Mouse (Mus musculus): ENCODE measurements around the gene Ncoa4. TPM values are rescaled to one million over a fixed set of nuclear protein-coding genes. Genes with fewer than 3 reads are reported as not detected.

The Ncoa4 gene
- total and polyA plus RNA-seq, 2 experiments: 39.6 to 134 TPM

DNA sequence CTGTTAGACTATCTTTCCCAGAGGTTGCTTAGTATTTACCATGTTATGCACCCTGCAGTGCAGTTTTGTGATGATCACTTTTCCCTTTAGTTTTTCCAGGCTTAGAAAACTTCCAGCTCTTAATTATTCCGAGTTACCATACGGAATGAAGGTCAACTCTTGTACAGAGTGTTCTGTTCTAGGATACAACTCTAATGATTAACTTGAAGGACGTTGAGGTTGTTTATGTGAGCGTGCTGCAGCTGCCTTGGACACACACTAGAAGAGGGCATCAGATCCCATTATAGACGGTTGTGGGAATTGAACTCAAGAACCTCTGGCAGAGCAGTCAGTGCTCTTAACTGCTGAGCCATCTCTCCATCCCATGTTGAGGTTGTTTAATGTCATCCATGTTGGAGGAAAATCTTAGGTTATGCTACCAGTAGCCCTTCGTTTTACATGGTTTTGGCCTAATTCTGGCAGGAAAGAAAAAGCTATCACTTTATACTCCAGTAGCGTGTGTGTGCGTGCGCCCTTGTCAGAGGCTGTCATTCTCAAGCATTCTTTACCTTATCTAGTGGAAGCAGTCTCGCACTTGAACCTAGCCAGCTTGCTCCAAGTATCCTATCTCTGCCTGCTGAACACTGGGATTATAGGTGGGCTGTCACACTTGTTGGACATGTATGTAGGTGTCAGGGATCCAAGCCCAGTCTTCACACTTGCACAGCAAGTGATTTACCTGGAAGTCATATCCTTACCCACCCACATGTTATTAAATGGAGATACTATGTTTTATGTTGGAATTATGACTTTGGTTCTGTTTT lies 19.9 kb downstream of the Ncoa4 start:
- no peaks in the 10 kb centered on the region for H3K27me3 ChIP-seq (ENCODE audit: control insufficient read depth, insufficient read depth, low read length)
- H3K9ac ChIP-seq (ENCODE audit: low read depth, low read length): no peak overlapping the region
- H3K4me3 ChIP-seq (ENCODE audit: insufficient read depth, low read depth, low read length): no peak overlapping the region
- TF ChIP-seq POLR2A (IDR thresholded peaks at IDR 0.05; ENCODE audit: extremely low read depth, insufficient read depth, low read length): no peak
- TF ChIP-seq CTCF (IDR thresholded peaks at IDR 0.05; ENCODE audit: low read depth, low read length): no peak
- no peaks in the 10 kb centered on the region for H3K79me2 ChIP-seq (ENCODE audit: control insufficient read depth, insufficient read depth, low read length)
- peak; percentile 72 for DNase-seq (ENCODE audit: extremely low read depth, low read depth, low spot score)
- H3K27ac ChIP-seq (replicated peaks; ENCODE audit: insufficient read depth, low read depth, low read length): peak overlapping the region; percentile 98
- H3K36me3 ChIP-seq (ENCODE audit: control insufficient read depth, insufficient read depth, low read length): peaks cover 53% of the 10 kb centered on the region
- H3K4me1 ChIP-seq (ENCODE audit: control insufficient read depth, insufficient read depth, low read length): peaks cover 9% of the 10 kb centered on the region; the same call in 1 of the 2 replicates
- WGBS: 58% methylated on average over 10 of the region's 10 CpGs

DNA sequence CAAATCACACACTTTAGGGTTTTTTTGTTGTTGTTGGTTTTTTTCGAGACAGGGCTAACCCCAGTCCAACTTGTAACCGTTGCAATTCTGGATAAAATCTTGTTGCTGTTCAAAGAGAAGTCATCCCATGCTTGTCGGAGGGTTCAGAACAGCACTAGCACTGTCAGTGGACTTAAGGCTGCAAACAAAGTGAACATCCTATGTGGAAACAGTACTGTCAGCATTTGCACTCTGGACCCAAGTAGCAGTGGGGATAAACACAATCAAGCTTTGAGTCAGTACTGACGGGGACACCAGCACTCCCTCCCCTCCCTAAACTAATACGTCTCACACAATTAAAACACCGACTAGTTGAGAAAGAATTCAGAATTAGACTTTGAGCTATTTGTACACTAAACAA lies 21.2 kb downstream of the Ncoa4 start:
- DNase-seq (ENCODE audit: extremely low read depth, low read depth, low spot score): peak; percentile 81
- peak overlapping the region; percentile 73 for H3K27ac ChIP-seq (replicated peaks; ENCODE audit: insufficient read depth, low read depth, low read length)
- H3K27me3 ChIP-seq (ENCODE audit: control insufficient read depth, insufficient read depth, low read length): no peaks in the 10 kb centered on the region
- no peak for TF ChIP-seq CTCF (IDR thresholded peaks at IDR 0.05; ENCODE audit: low read depth, low read length)
- TF ChIP-seq POLR2A (IDR thresholded peaks at IDR 0.05; ENCODE audit: extremely low read depth, insufficient read depth, low read length): no peak
- WGBS: 34% methylated on average over 6 of the region's 6 CpGs
- no peak overlapping the region for H3K9ac ChIP-seq (ENCODE audit: low read depth, low read length)
- H3K4me3 ChIP-seq (ENCODE audit: insufficient read depth, low read depth, low read length): no peak overlapping the region
- H3K36me3 ChIP-seq (ENCODE audit: control insufficient read depth, insufficient read depth, low read length): peaks cover 54% of the 10 kb centered on the region
- no peaks in the 10 kb centered on the region for H3K79me2 ChIP-seq (ENCODE audit: control insufficient read depth, insufficient read depth, low read length)
- peaks cover 9% of the 10 kb centered on the region; the same call in 1 of the 2 replicates for H3K4me1 ChIP-seq (ENCODE audit: control insufficient read depth, insufficient read depth, low read length)

DNA sequence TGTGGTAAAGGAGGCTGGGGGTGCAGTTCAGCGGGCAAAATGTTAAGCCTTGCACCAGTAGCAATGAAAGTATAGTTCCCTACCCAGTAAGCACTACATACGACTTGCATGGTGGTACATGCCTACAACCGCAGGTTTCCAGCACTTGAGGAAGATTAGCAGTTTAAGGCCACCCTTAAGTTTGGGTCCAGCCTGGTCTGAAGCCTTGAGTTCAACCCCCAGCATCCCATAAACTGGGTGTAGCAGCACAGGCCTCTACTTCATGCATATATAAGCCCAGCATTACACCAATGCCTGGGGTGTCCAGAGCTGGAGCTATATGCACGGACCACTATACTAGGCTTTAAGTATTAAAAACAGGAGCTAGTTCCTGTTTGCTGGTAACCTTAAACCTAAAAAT lies 24.2 kb downstream of the Ncoa4 start:
- no peak overlapping the region for H3K9ac ChIP-seq (ENCODE audit: low read depth, low read length)
- WGBS: 95% methylated on average over 4 of the region's 4 CpGs
- H3K27ac ChIP-seq (replicated peaks; ENCODE audit: insufficient read depth, low read depth, low read length): peak overlapping the region; percentile 39
- peaks cover 9% of the 10 kb centered on the region; the same call in 1 of the 2 replicates for H3K4me1 ChIP-seq (ENCODE audit: control insufficient read depth, insufficient read depth, low read length)
- H3K79me2 ChIP-seq (ENCODE audit: control insufficient read depth, insufficient read depth, low read length): no peaks in the 10 kb centered on the region
- no peak overlapping the region for H3K4me3 ChIP-seq (ENCODE audit: insufficient read depth, low read depth, low read length)
- TF ChIP-seq POLR2A (IDR thresholded peaks at IDR 0.05; ENCODE audit: extremely low read depth, insufficient read depth, low read length): no peak
- TF ChIP-seq CTCF (IDR thresholded peaks at IDR 0.05; ENCODE audit: low read depth, low read length): no peak
- H3K36me3 ChIP-seq (ENCODE audit: control insufficient read depth, insufficient read depth, low read length): peaks cover 68% of the 10 kb centered on the region
- no peaks in the 10 kb centered on the region for H3K27me3 ChIP-seq (ENCODE audit: control insufficient read depth, insufficient read depth, low read length)
- DNase-seq (ENCODE audit: extremely low read depth, low read depth, low spot score): no peak

DNA sequence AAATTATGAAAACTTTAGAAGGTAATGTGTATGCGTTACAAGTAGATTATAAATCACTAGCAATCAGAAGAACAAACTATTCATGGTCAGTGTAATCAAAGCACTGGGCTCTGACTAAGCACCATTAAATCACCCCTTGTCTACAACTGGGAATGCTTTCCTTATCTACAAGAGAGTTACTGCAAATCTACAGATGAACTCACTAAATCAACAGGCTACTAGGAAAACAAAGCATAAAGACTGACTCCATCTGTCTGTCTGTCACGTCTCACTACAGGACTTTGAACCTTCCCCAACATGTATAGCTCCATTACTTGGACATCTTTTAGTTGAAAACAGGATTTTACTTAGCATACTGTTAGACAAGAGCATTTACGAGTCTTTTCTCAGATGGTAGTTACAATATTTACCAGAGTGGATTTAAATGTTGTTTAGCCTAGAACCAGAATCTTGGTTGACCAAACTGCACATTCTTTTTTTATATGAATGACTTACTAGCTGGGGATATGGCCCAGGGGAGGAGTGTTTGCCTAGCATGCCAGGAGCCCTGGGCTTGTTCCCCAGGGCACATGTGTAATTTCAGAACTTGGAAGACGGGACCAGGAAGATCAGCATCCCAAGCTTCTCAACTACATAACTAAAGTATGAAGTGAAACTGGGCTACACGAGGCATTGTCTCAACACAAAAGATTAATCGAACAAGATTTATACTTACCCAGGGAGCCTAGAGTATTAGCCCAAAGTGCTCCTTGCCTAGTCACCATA lies 31.1 kb downstream of the Ncoa4 start:
- Histone ChIP-seq H3K4me1 (ENCODE audit: control insufficient read depth, insufficient read depth, low read length) (no peaks in the 10 kb centered on the region), H3K27ac (replicated peaks; ENCODE audit: insufficient read depth, low read depth, low read length) (no peak overlapping the region), H3K4me3 (ENCODE audit: insufficient read depth, low read depth, low read length) (no peak overlapping the region), H3K36me3 (ENCODE audit: control insufficient read depth, insufficient read depth, low read length) (peaks cover 62% of the 10 kb centered on the region), H3K27me3 (ENCODE audit: control insufficient read depth, insufficient read depth, low read length) (no peaks in the 10 kb centered on the region), H3K79me2 (ENCODE audit: control insufficient read depth, insufficient read depth, low read length) (peaks cover 6% of the 10 kb centered on the region; the same call in 1 of the 2 replicates), H3K9ac (ENCODE audit: low read depth, low read length) (no peak overlapping the region)
- DNase-seq (ENCODE audit: extremely low read depth, low read depth, low spot score): no peak
- WGBS: 72% methylated on average over 6 of the region's 6 CpGs
- TF ChIP-seq POLR2A (IDR thresholded peaks at IDR 0.05; ENCODE audit: extremely low read depth, insufficient read depth, low read length) (no peak), CTCF (IDR thresholded peaks at IDR 0.05; ENCODE audit: low read depth, low read length) (no peak)

DNA sequence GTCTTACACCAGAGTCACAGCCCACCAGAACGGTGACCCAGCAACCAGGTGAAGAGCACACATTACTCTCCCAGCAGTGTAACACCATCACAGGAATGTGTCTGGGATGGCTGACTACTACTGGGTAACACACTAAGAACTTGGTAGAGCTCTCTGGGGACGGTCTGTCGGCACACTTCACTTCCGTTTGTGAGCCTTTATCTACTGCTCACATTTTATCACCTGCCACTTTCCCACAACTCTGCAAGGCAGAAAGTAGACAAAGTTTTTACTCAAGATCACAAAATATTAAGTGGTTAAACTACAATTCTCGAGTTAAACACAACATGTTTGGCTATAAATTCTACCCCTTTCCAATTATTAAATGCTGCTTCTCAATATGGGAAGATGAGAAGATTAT lies 32.3 kb downstream of the Ncoa4 start:
- 90% methylated on average over 5 of the region's 5 CpGs for WGBS
- Histone ChIP-seq H3K27ac (replicated peaks; ENCODE audit: insufficient read depth, low read depth, low read length) (no peak overlapping the region), H3K36me3 (ENCODE audit: control insufficient read depth, insufficient read depth, low read length) (peaks cover 60% of the 10 kb centered on the region), H3K27me3 (ENCODE audit: control insufficient read depth, insufficient read depth, low read length) (no peaks in the 10 kb centered on the region), H3K4me1 (ENCODE audit: control insufficient read depth, insufficient read depth, low read length) (no peaks in the 10 kb centered on the region), H3K4me3 (ENCODE audit: insufficient read depth, low read depth, low read length) (no peak overlapping the region), H3K79me2 (ENCODE audit: control insufficient read depth, insufficient read depth, low read length) (peaks cover 6% of the 10 kb centered on the region; the same call in 1 of the 2 replicates), H3K9ac (ENCODE audit: low read depth, low read length) (no peak overlapping the region)
- DNase-seq (ENCODE audit: extremely low read depth, low read depth, low spot score): no peak
- TF ChIP-seq CTCF (IDR thresholded peaks at IDR 0.05; ENCODE audit: low read depth, low read length) (no peak), POLR2A (IDR thresholded peaks at IDR 0.05; ENCODE audit: extremely low read depth, insufficient read depth, low read length) (no peak)

Data from liver, adult 2 months (tissue).